Mouse (Mus musculus): ENCODE measurements around the gene Vmn1r36.
"Not testable (repeated sequence)": the region's sequence is repeated elsewhere in the genome, so short reads cannot be mapped to it uniquely, and the experiment has no call there.

Vmn1r36 gene

DNA sequence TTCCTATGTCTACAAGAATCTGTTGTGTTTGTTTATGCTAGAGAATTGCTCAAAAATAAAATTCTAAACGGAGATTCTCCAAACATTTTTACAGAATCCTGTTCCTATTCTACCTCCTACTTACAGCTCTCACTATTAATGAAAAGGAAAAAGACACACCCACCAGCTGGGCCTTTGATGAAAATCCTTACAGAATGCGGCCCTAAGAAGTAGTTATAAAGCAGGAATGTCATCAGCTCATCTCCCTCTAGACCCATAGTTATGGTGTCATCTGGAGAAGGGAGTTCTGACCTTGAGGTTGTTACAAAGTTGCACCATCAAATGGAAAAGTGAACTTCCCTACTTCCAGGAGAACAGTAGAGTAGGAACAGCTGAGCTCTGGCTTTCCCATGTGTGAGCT lies at the start of gene Vmn1r36:
Vmn1r36 (minus strand) TSS at position 101 of the 400 bp plus-strand sequence.
- not testable (repeated sequence) for DNase-seq (ENCODE audit: low read depth, low spot score)

DNA sequence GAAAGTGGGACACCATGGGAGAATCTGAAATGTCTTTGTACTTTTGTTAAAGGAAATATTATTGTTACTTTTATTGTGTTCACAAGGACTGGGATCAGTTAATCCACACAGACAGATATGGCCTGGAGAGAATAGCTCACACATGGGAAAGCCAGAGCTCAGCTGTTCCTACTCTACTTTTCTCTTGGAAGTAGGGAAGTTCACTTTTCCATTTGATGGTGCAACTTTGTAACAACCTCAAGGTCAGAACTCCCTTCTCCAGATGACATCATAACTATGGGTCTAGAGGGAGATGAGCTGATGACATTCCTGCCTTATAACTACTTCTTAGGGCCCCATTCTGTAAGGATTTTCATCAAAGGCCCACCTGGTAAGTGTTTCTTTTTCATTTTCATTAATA lies 10.1 kb upstream of the Vmn1r36 start, which contains the start of gene Vmn1r37:
Vmn1r37 (plus strand) TSS at position 301 of the 400 bp plus-strand sequence.
- not testable (repeated sequence) for DNase-seq (ENCODE audit: low read depth, low spot score)

DNA sequence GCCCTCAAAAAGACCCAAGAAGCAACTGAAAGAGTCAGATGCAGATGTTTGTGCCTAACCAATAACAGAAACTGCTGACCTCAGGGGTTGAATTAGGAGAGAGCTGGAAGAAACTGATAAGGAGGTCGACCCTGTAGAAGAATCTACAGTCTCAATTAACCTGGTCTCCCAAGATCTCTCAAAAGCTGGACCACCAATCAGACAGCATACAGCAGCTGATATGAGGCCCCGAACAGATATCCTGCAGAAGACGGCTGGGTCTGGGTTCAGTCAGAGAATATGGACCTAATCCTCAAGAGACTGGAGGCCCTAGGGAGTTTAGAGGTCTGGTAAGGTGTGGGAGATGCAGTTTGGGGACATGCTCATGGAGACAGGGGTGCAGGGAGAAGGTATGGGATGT lies 5.1 kb downstream of the Vmn1r36 start:
- no peak for DNase-seq (ENCODE audit: low read depth, low spot score)

DNA sequence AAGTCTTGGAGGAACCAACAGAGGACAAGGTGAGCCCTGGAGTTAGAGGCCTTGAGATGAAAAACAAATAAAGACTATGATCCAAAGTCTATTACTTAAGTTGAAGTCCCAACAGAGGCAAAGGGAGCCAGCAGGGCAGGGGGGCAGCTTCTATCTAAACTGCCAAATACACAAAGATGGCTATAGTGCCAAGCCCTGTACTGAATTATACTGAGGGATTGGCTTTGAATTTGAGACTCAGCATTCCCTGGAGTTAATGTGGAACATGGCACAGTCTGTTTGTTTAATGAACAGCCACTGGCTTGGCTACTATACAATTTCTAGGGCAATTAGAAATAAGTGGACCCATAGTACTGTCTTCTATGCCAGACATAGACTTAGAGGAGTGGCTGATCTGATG lies 10.1 kb downstream of the Vmn1r36 start:
- no peak for DNase-seq (ENCODE audit: low read depth, low spot score)

DNA sequence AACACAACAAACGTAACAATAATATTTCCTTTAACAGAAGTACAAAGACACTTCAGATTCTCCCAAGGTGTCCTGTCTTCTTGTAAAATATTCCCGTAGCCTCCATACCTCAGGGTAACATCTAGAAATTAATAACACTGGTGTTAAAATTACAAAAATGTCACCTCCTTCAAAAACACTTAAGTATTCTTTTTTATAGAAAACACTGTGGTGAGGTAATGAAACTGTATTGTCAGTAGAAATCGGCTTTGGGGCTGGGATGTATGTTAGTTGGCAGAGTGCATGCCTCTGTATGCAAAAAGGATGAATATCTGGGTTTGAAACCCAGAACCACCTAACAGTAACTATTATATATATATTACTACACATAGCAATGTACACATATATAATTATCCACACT lies 33.2 kb downstream of the Vmn1r36 start, which contains the start of gene Vmn1r35:
Vmn1r35 (minus strand) TSS at position 101 of the 400 bp plus-strand sequence.
- no peak for DNase-seq (ENCODE audit: low read depth, low spot score)

All from retina, adult 2 months (tissue).